Mouse (Mus musculus) megakaryocyte progenitor cell, adult 5-6 weeks (primary cell): ENCODE measurements around the gene Mrpl18. TPM values are rescaled to one million over a fixed set of nuclear protein-coding genes. Genes with fewer than 3 reads are reported as not detected.
A peak's percentile ranks its signal among the peaks of the same experiment; 100 is the strongest.

Experiments used
- ATAC-seq: replicated peaks from 2 replicates; pipeline ENCODE4 v1.8.0; 2016; ENCODE audit warnings: mild to moderate bottlenecking, moderate TSS enrichment, inconsistent platforms; ENCODE audit not compliant: poor library complexity
- total RNA-seq, 2 experiments: library from RNA; stranded (forward) in 1 of 2; stranded (reverse) in 1 of 2; fragments of 157-497, 149-512 nt in 1 of 2; fragments of 200-1000 nt in 1 of 2; gene quantifications; 2 replicates each; pipeline versions ENCODE4 v1.2.3 to v1.2.4; 2015 to 2017

The Mrpl18 gene
- total RNA-seq, 2 experiments from 2014 or later = 168 to 213 TPM

GRCm38 (mm10) chr17:12865407-12865806, 50.7 kb downstream of the Mrpl18 start:
- ATAC-seq = peak; percentile 65

- ATAC-seq = no peak
These were observed 52.0 kb downstream of the Mrpl18 start for GRCm38 (mm10) chr17:12864111-12864510.

Other genes starting within 250 kb of the Mrpl18 start
- not detected in 2 replicates for gene Slc22a1, start 240.5 kb downstream of the Mrpl18 start, total RNA-seq (2015)
- gene Slc22a1, start 240.5 kb downstream of the Mrpl18 start, total RNA-seq (2017) = not detected in 2 replicates
- gene Igf2r, start 146.7 kb downstream of the Mrpl18 start, total RNA-seq (2015) = 1.2 and 2.6 TPM in 2 replicates
- gene Igf2r, start 146.7 kb downstream of the Mrpl18 start, total RNA-seq (2017) = 3.0 and 4.1 TPM in 2 replicates
- gene Mas1, start 48.2 kb downstream of the Mrpl18 start, total RNA-seq (2015) = not detected in 2 replicates
- gene Mas1, start 48.2 kb downstream of the Mrpl18 start, total RNA-seq (2017) = not detected in 2 replicates
- gene Mrgprh, start 40.3 kb downstream of the Mrpl18 start, total RNA-seq (2015) = not detected in 2 replicates
- gene Mrgprh, start 40.3 kb downstream of the Mrpl18 start, total RNA-seq (2017) = not detected in 2 replicates
- 1.3 and 1.4 TPM in 2 replicates for gene Pnldc1, start 6.1 kb downstream of the Mrpl18 start, total RNA-seq (2015)
- gene Pnldc1, start 6.1 kb downstream of the Mrpl18 start, total RNA-seq (2017) = 3.5 TPM in 1 of 2 replicates, not detected in the other
- gene Tcp1, start 644 bp downstream of the Mrpl18 start, total RNA-seq (2015) = 568 and 575 TPM in 2 replicates
- 901 and 1,100 TPM in 2 replicates for gene Tcp1, start 644 bp downstream of the Mrpl18 start, total RNA-seq (2017)
- 0.07 TPM in 1 of 2 replicates, not detected in the other for gene Acat3, start 24.3 kb upstream of the Mrpl18 start, total RNA-seq (2015)
- gene Acat3, start 24.3 kb upstream of the Mrpl18 start, total RNA-seq (2017) = 0.30 and 0.54 TPM in 2 replicates
- 16.4 and 18.1 TPM in 2 replicates for gene Acat2, start 44.4 kb upstream of the Mrpl18 start, total RNA-seq (2015)
- 14.7 and 16.7 TPM in 2 replicates for gene Acat2, start 44.4 kb upstream of the Mrpl18 start, total RNA-seq (2017)
- gene Wtap, start 77.8 kb upstream of the Mrpl18 start, total RNA-seq (2015) = 115 TPM in 2 replicates
- gene Wtap, start 77.8 kb upstream of the Mrpl18 start, total RNA-seq (2017) = 274 and 365 TPM in 2 replicates
- 118 and 119 TPM in 2 replicates for gene Sod2, start 90.5 kb upstream of the Mrpl18 start, total RNA-seq (2015)
- 69.0 and 77.7 TPM in 2 replicates for gene Sod2, start 90.5 kb upstream of the Mrpl18 start, total RNA-seq (2017)
- 0.91 TPM in 1 of 2 replicates, not detected in the other for gene Gpr31b, start 136.0 kb upstream of the Mrpl18 start, total RNA-seq (2015)
- gene Gpr31b, start 136.0 kb upstream of the Mrpl18 start, total RNA-seq (2017) = 0.41 TPM in 1 of 2 replicates, not detected in the other
- 0.15 and 0.99 TPM in 2 replicates for gene Tcp10b, start 144.8 kb upstream of the Mrpl18 start, total RNA-seq (2015)
- gene Tcp10b, start 144.8 kb upstream of the Mrpl18 start, total RNA-seq (2017) = 0.44 TPM in 1 of 2 replicates, not detected in the other
- not detected in 2 replicates for gene Unc93a, start 215.5 kb upstream of the Mrpl18 start, total RNA-seq (2015)
- gene Unc93a, start 215.5 kb upstream of the Mrpl18 start, total RNA-seq (2017) = 0.17 TPM in 1 of 2 replicates, not detected in the other